ENCODE assay signal across 20 mouse cellular contexts in the genomic region with DNA sequence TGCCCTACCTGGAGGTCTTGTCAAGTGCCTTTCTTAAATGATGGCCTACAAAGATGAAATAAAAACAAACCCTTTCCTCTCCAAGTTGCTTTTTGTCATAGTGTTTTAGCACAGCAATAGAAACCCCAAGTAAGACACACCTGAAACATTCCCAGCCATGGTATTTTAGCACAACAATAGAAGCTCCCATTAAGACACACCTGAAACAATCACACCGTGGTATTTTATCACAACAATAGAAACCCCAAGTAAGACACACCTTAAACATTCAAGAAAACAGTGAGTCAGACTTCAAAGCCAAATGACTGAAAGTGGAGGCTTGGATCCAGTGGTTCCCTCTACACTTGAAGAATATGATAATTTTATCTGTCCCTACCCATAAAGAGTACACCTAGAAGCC. TPM values are rescaled to one million over a fixed set of nuclear protein-coding genes. Genes with fewer than 3 reads are reported as not detected.
"Had no signal": no experiment of that assay in that cellular context is flagged by ENCODE, and none has a peak within 500 bp of the region (broad histone marks: within the 10 kb centered on the region; RNA-seq: fewer than 3 reads in every experiment).

No protein-coding gene starts in this region.

- DNase-seq: lung, embryonic 14.5 days; lung, postnatal 10 days; lung, postnatal 4 days; midbrain, embryonic 14.5 days; retina, postnatal 1 day; right cerebral cortex, adult 18-20 months; right cerebral cortex, postnatal 25 days; right cerebral cortex, postnatal 4 days; spleen, adult 18-20 months; thymus, adult 18-20 months; thymus, postnatal 14 days; thymus, postnatal 36 days had no signal

- H3K4me1 ChIP-seq: midbrain, embryonic 10.5 days; midbrain, embryonic 12.5 days; neural tube, embryonic 13.5 days; stomach, embryonic 15.5 days had no signal

- H3K4me3 ChIP-seq: midbrain, embryonic 10.5 days; midbrain, embryonic 12.5 days; myocyte; neural tube, embryonic 13.5 days; neural tube, embryonic 15.5 days; stomach, embryonic 15.5 days had no signal

- H3K27me3 ChIP-seq: midbrain, embryonic 12.5 days; neural tube, embryonic 13.5 days; neural tube, embryonic 15.5 days; stomach, embryonic 15.5 days had no signal

- H3K9me3 ChIP-seq: midbrain, embryonic 10.5 days; midbrain, embryonic 12.5 days; neural tube, embryonic 13.5 days; neural tube, embryonic 15.5 days; stomach, embryonic 15.5 days had no signal

RNA-seq across cellular contexts. Expression of a gene that starts 58.2 kb away (rescaled TPM):
- total RNA-seq: megakaryocyte-erythroid progenitor cell, adult 5-6 weeks had no signal
- polyA plus RNA-seq: small intestine, adult 2 months had no signal
